Mouse (Mus musculus): Measurements from ENCODE around the gene Tspan5.

GRCm38 (mm10) chr3:138861589-138861988, 119.6 kb downstream of the Tspan5 start:
- no peak for TF ChIP-seq CTCF (IDR thresholded peaks at IDR 0.05; ENCODE audit: low read depth, low read length)
- TF ChIP-seq POLR2A (IDR thresholded peaks at IDR 0.05; ENCODE audit: extremely low read depth, insufficient read depth, low read length): no peak

All from liver, adult 2 months (tissue).